Mouse (Mus musculus): ENCODE data around the gene Sp2. TPM values are rescaled to one million over a fixed set of nuclear protein-coding genes. Genes with fewer than 3 reads are reported as not detected.

The Sp2 gene
- total and polyA plus RNA-seq, 3 experiments = 1.1 to 21.0 (median 2.8) TPM

DNA sequence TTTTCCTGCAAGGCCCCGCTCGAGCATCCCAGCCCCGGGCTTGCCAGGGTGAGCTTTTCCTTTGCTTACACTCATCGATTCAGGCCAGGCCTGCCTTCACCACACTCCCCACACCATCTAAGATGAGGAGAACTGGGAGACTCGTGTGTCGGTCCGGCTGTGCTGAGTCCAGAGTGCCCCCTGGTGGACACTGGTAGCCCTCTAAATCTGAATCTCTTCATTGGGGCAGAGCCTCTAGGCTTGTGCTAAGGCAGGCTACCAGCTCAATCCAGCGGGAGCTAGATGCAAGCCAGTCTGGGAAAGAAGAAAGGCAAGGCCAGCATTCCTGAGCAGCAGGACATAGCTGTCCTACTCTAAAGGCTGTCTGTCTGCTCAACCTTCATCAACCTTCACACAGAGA is 19.2 kb downstream of the Sp2 start:
- no peak overlapping the region for H3K27ac ChIP-seq (ENCODE audit: insufficient read depth, low read depth)
- dilution Hi-C loops (cut with MboI; ENCODE audit: extremely low pct_ligation_motif_present, extremely low pct_unique_long_range_greater_than_20kb, low sequenced_read_pairs) = no loop called here

GRCm38 (mm10) chr11:96957061-96957805 is 25.5 kb downstream of the Sp2 start:
- Histone ChIP-seq H3K36me3 (replicated peaks in 1 of 2; ENCODE audit: control insufficient read depth in 1 of 2, insufficient read depth in 1 of 2, low read length in 1 of 2) (peaks cover 87 to 99% of the 10 kb centered on the region in 2 experiments), H3K9me3 (replicated peaks; ENCODE audit: low read length) (no peaks in the 10 kb centered on the region), H3K27me3 (replicated peaks) (no peaks in the 10 kb centered on the region), H3K27ac (ENCODE audit: insufficient read depth, low read depth) (no peak overlapping the region), H3K79me2 (replicated peaks; ENCODE audit: control insufficient read depth, extremely low read depth, insufficient read depth, poor library complexity, severe bottlenecking) (no peaks in the 10 kb centered on the region), H3K4me2 (ENCODE audit: insufficient read depth, low read depth, poor library complexity, severe bottlenecking) (no peak overlapping the region), H3K9ac (ENCODE audit: insufficient read depth, low read depth) (no peak overlapping the region), H3K4me3 (replicated peaks in 1 of 3; ENCODE audit: low read depth in 2 of 3, low read length in 2 of 3, poor library complexity in 1 of 3) (no peak overlapping the region), H3K4me1 (ENCODE audit: control insufficient read depth in 1 of 2, insufficient read depth in 2 of 2) (no peaks in the 10 kb centered on the region)
- no peak for DNase-seq (ENCODE audit: extremely low read depth)
- dilution Hi-C loops (cut with MboI; ENCODE audit: extremely low pct_ligation_motif_present, extremely low pct_unique_long_range_greater_than_20kb, low sequenced_read_pairs) = no loop called here
- in situ Hi-C loops (cut with MboI; ENCODE audit: low pct_ligation_motif_present, low pct_unique_long_range_greater_than_20kb, low sequenced_read_pairs) = no loop called here
- TF ChIP-seq RCOR1 (conservative IDR thresholded peaks at IDR 0.05; ENCODE audit: low read depth, low read length) (no peak), USF2 (conservative IDR thresholded peaks at IDR 0.05; ENCODE audit: low read depth, low read length) (no peak), POLR2AphosphoS2 (IDR thresholded peaks at IDR 0.05; ENCODE audit: low read depth, low read length) (no peak), MAFK (IDR thresholded peaks at IDR 0.05; ENCODE audit: insufficient replicate concordance, low read length) (no peak), EP300 (IDR thresholded peaks at IDR 0.05; ENCODE audit: low read length) (no peak), SIN3A (IDR thresholded peaks at IDR 0.05; ENCODE audit: low read length) (no peak), NELFE (IDR thresholded peaks at IDR 0.05; ENCODE audit: low read depth, low read length) (no peak), MAZ (IDR thresholded peaks at IDR 0.05; ENCODE audit: low read depth, low read length) (no peak), NRF1 (IDR thresholded peaks at IDR 0.05; ENCODE audit: low read depth, low read length) (no peak), JUN (IDR thresholded peaks at IDR 0.05; ENCODE audit: insufficient read depth, low read depth, low read length) (no peak), CHD2 (IDR thresholded peaks at IDR 0.05; ENCODE audit: low read length) (no peak), ELF1 (IDR thresholded peaks at IDR 0.05; ENCODE audit: low read depth, low read length) (no peak), MXI1 (IDR thresholded peaks at IDR 0.05; ENCODE audit: low read depth, low read length) (no peak), ETS1 (conservative IDR thresholded peaks at IDR 0.05; ENCODE audit: low read depth, low read length) (no peak), ZKSCAN1 (IDR thresholded peaks at IDR 0.05; ENCODE audit: borderline replicate concordance, low read depth, low read length) (no peak), MYC (IDR thresholded peaks at IDR 0.05; ENCODE audit: low read depth, low read length) (no peak), ZNF384 (IDR thresholded peaks at IDR 0.05; ENCODE audit: low read depth, low read length) (no peak), POLR2A (IDR thresholded peaks at IDR 0.05; ENCODE audit: low read depth, low read length) (no peak), ZC3H11A (IDR thresholded peaks at IDR 0.05; ENCODE audit: low read depth, low read length) (no peak), MEF2A (IDR thresholded peaks at IDR 0.05; ENCODE audit: borderline replicate concordance, low read depth, low read length) (no peak)

More for the DNA sequence above, 19.2 kb downstream of the Sp2 start:
- Histone ChIP-seq H3K36me3 (replicated peaks in 1 of 2; ENCODE audit: control insufficient read depth in 1 of 2, insufficient read depth in 1 of 2, low read length in 1 of 2) (peaks cover 48 to 69% of the 10 kb centered on the region in 2 experiments), H3K9ac (ENCODE audit: insufficient read depth, low read depth) (no peak overlapping the region), H3K4me1 (ENCODE audit: control insufficient read depth in 1 of 2, insufficient read depth in 2 of 2) (peaks cover 8 to 44% of the 10 kb centered on the region in 2 experiments), H3K4me3 (replicated peaks in 1 of 3; ENCODE audit: low read depth in 2 of 3, low read length in 2 of 3, poor library complexity in 1 of 3) (no peak overlapping the region), H3K9me3 (replicated peaks; ENCODE audit: low read length) (no peaks in the 10 kb centered on the region), H3K79me2 (replicated peaks; ENCODE audit: control insufficient read depth, extremely low read depth, insufficient read depth, poor library complexity, severe bottlenecking) (peaks cover 12% of the 10 kb centered on the region), H3K4me2 (ENCODE audit: insufficient read depth, low read depth, poor library complexity, severe bottlenecking) (no peak overlapping the region), H3K27me3 (replicated peaks) (no peaks in the 10 kb centered on the region)
- TF ChIP-seq ZC3H11A (IDR thresholded peaks at IDR 0.05; ENCODE audit: low read depth, low read length) = no peak
- no peak; the same call in 1 of the 2 replicates for TF ChIP-seq CHD2 (IDR thresholded peaks at IDR 0.05; ENCODE audit: low read length)
- TF ChIP-seq HCFC1 (IDR thresholded peaks at IDR 0.05; ENCODE audit: low read depth, low read length) = no peak
- no peak for TF ChIP-seq ZKSCAN1 (IDR thresholded peaks at IDR 0.05; ENCODE audit: borderline replicate concordance, low read depth, low read length)
- TF ChIP-seq MEF2A (IDR thresholded peaks at IDR 0.05; ENCODE audit: borderline replicate concordance, low read depth, low read length) = no peak
- TF ChIP-seq ZNF384 (IDR thresholded peaks at IDR 0.05; ENCODE audit: low read depth, low read length) = peak; percentile 42; the same call in 1 of the 2 replicates
- TF ChIP-seq E2F4 (IDR thresholded peaks at IDR 0.05; ENCODE audit: insufficient replicate concordance, low read depth, low read length) = no peak
- 0 out of 2 replicates have a peak, but pooled peaks have one; percentile 8 for TF ChIP-seq JUND (conservative IDR thresholded peaks at IDR 0.05; ENCODE audit: low read depth, low read length)
- peak; percentile 69 for TF ChIP-seq RAD21 (IDR thresholded peaks at IDR 0.05; ENCODE audit: low read depth, low read length)
- TF ChIP-seq MXI1 (IDR thresholded peaks at IDR 0.05; ENCODE audit: low read depth, low read length) = peak; percentile 45; the same call in 1 of the 2 replicates
- no peak for TF ChIP-seq CHD1 (IDR thresholded peaks at IDR 0.05; ENCODE audit: low read depth, low read length)
- TF ChIP-seq IRF4 (IDR thresholded peaks at IDR 0.05; ENCODE audit: low read depth, low read length) = peak; percentile 64; the same call in 1 of the 2 replicates
- no peak for TF ChIP-seq KAT2A (IDR thresholded peaks at IDR 0.05; ENCODE audit: insufficient replicate concordance, low read length)
- peak; percentile 62; the same call in 1 of the 2 replicates for TF ChIP-seq MYC (IDR thresholded peaks at IDR 0.05; ENCODE audit: low read depth, low read length)
- TF ChIP-seq EP300 (IDR thresholded peaks at IDR 0.05; ENCODE audit: low read length) = no peak
- no peak for TF ChIP-seq MAZ (IDR thresholded peaks at IDR 0.05; ENCODE audit: low read depth, low read length)
- TF ChIP-seq CTCF (conservative IDR thresholded peaks at IDR 0.05 in 1 of 2, IDR thresholded peaks at IDR 0.05 in 1 of 2; ENCODE audit: low read depth in 2 of 2, low read length in 2 of 2) = peak; percentile 70 to 94
- TF ChIP-seq SMC3 (IDR thresholded peaks at IDR 0.05; ENCODE audit: low read depth, low read length) = peak; percentile 88
- no peak for TF ChIP-seq NRF1 (IDR thresholded peaks at IDR 0.05; ENCODE audit: low read depth, low read length)
- TF ChIP-seq TCF12 (IDR thresholded peaks at IDR 0.05; ENCODE audit: low read depth, low read length) = 0 out of 2 replicates have a peak, but pooled peaks have one; percentile 57
- 0 out of 2 replicates have a peak, but pooled peaks have one; percentile 17 for TF ChIP-seq ZMIZ1 (IDR thresholded peaks at IDR 0.05; ENCODE audit: low read depth, low read length)
- peak; percentile 87 for DNase-seq (ENCODE audit: extremely low read depth)
- in situ Hi-C loops (cut with MboI; ENCODE audit: low pct_ligation_motif_present, low pct_unique_long_range_greater_than_20kb, low sequenced_read_pairs) = loop anchor here (5.0 kb wide), 1 partner anchor 36 kb away; the partner anchor contains the start of gene Prr15l

All from CH12.LX (cell line).